Mouse (Mus musculus): ENCODE measurements around the gene Ralgapa2.

GRCm38 (mm10) chr2:146290871-146291637 lies 221.1 kb downstream of the Ralgapa2 start:
- TF ChIP-seq POLR2A (IDR thresholded peaks at IDR 0.05; ENCODE audit: borderline replicate concordance, extremely low read depth, low read depth, low read length), result no peak
- no peak for TF ChIP-seq CTCF (IDR thresholded peaks at IDR 0.05; ENCODE audit: insufficient read depth, low read length)
